Mouse (Mus musculus) cortical plate, adult 2 months (tissue): Measurements from ENCODE around the gene Rac1. TPM values are rescaled to one million over a fixed set of nuclear protein-coding genes. Genes with fewer than 3 reads are reported as not detected.
"Not testable (repeated sequence)": the region's sequence is repeated elsewhere in the genome, so short reads cannot be mapped to it uniquely, and the experiment has no call there.

ENCODE experiments used
- H3K27ac ChIP-seq: fragments of 200-500 bp; 2 replicates; pipeline ENCODE4 v1.5.1; 2012; ENCODE audit warnings: low read length, control low read depth, inconsistent platforms; ENCODE audit not compliant: insufficient read depth
- H3K4me1 ChIP-seq: fragments of 200-500 bp; 2 replicates; pipeline ENCODE4 v1.6.1; 2011; ENCODE audit warnings: low read length; ENCODE audit not compliant: control insufficient read depth, insufficient read depth
- H3K4me3 ChIP-seq: fragments of 200-500 bp; 2 replicates; pipeline ENCODE4 v1.5.1; 2011; ENCODE audit warnings: mild to moderate bottlenecking, low read length, control low read depth; ENCODE audit not compliant: insufficient read depth
- CTCF ChIP-seq: fragments of 200-500 bp; IDR thresholded peaks from 2 replicates; pipeline ENCODE4 v1.5.1; 2011; ENCODE audit warnings: mild to moderate bottlenecking, control low read depth, low read length; ENCODE audit not compliant: insufficient read depth; ENCODE audit errors: extremely low read depth
- POLR2A ChIP-seq: fragments of 200-500 bp; IDR thresholded peaks from 2 replicates; pipeline ENCODE4 v1.6.1; 2011; ENCODE audit warnings: mild to moderate bottlenecking, low read length, control low read depth; ENCODE audit not compliant: insufficient read depth; ENCODE audit errors: extremely low read depth
- polyA plus RNA-seq: library from polyadenylated mRNA; depleted of rRNA; stranded (reverse); fragments of >200 nt; gene quantifications from 2 replicates; pipeline ENCODE4 v1.2.3, GENCODE M21; 2012; rRNA removed

Rac1 gene
- 516 and 529 TPM in 2 replicates for polyA plus RNA-seq

GRCm38 (mm10) chr5:143527486-143528307 lies at the start of gene Rac1:
Gene Rac1, minus strand, starts transcription at chr5:143528036.
- Histone ChIP-seq H3K4me3 (peak within 1 kb of the TSS; percentile 65), H3K4me1 (peaks cover 11% of the 10 kb centered on the region), H3K27ac (peak within 1 kb of the TSS; percentile 99)
- peak; percentile 69 for TF ChIP-seq POLR2A
- no peak for TF ChIP-seq CTCF

GRCm38 (mm10) chr5:143574261-143575178 lies 46.7 kb upstream of the Rac1 start:
- TF ChIP-seq POLR2A (no peak), CTCF (no peak)
- Histone ChIP-seq H3K4me3 (no peak overlapping the region), H3K27ac (no peak overlapping the region)

GRCm38 (mm10) chr5:143573067-143573466 lies 45.2 kb upstream of the Rac1 start:
- no peak overlapping the region for H3K27ac ChIP-seq
- no peak for TF ChIP-seq CTCF
- no peak for TF ChIP-seq POLR2A
- no peak overlapping the region for H3K4me3 ChIP-seq
- H3K4me1 ChIP-seq, result no peaks in the 10 kb centered on the region

More at GRCm38 (mm10) chr5:143574261-143575178, 46.7 kb upstream of the Rac1 start:
- H3K4me1 ChIP-seq, result no peaks in the 10 kb centered on the region

- Histone ChIP-seq H3K4me3 (no peak overlapping the region), H3K27ac (no peak overlapping the region), H3K4me1 (no peaks in the 10 kb centered on the region)
- TF ChIP-seq POLR2A, result no peak
These were observed 44.4 kb upstream of the Rac1 start for GRCm38 (mm10) chr5:143572195-143572594.

GRCm38 (mm10) chr5:143567860-143568259 lies 40.0 kb upstream of the Rac1 start:
- Histone ChIP-seq H3K4me3 (no peak overlapping the region), H3K27ac (no peak overlapping the region), H3K4me1 (no peaks in the 10 kb centered on the region)
- TF ChIP-seq CTCF (peak; percentile 100), POLR2A (no peak)

GRCm38 (mm10) chr5:143567258-143567670 lies 39.4 kb upstream of the Rac1 start:
- Histone ChIP-seq H3K4me3 (no peak overlapping the region), H3K27ac (no peak overlapping the region), H3K4me1 (no peaks in the 10 kb centered on the region)
- no peak for TF ChIP-seq CTCF
- TF ChIP-seq POLR2A, result no peak

- not testable (repeated sequence) for H3K4me3 ChIP-seq, H3K27ac ChIP-seq
These were observed 39.0 kb upstream of the Rac1 start for GRCm38 (mm10) chr5:143566804-143567203.

GRCm38 (mm10) chr5:143561544-143562185 lies 33.8 kb upstream of the Rac1 start:
- TF ChIP-seq POLR2A, result no peak
- no peak for TF ChIP-seq CTCF
- no peak overlapping the region for H3K4me3 ChIP-seq
- no peak overlapping the region for H3K27ac ChIP-seq
- H3K4me1 ChIP-seq, result peaks cover 4% of the 10 kb centered on the region; the same call in 1 of the 2 replicates

More at GRCm38 (mm10) chr5:143566804-143567203, 39.0 kb upstream of the Rac1 start:
- H3K4me1 ChIP-seq, result not testable (repeated sequence)

GRCm38 (mm10) chr5:143561009-143561408 lies 33.2 kb upstream of the Rac1 start:
- Histone ChIP-seq H3K4me1 (peaks cover 4% of the 10 kb centered on the region; the same call in 1 of the 2 replicates), H3K27ac (no peak overlapping the region), H3K4me3 (no peak overlapping the region)
- TF ChIP-seq POLR2A (no peak), CTCF (no peak)
